Mouse (Mus musculus) olfactory bulb, adult 2 months (tissue): ENCODE results near the gene Bri3bp. TPM values are rescaled to one million over a fixed set of nuclear protein-coding genes. Genes with fewer than 3 reads are reported as not detected.
A peak's percentile ranks its signal among the peaks of the same experiment; 100 is the strongest.

Experiments
- H3K27ac ChIP-seq: fragments of 200-500 bp; 2 replicates; pipeline ENCODE4 v1.5.1; 2012; ENCODE audit warnings: low read depth, low read length; ENCODE audit not compliant: insufficient read depth
- H3K4me1 ChIP-seq: fragments of 200-500 bp; 2 replicates; pipeline ENCODE4 v1.6.1; 2012; ENCODE audit warnings: low read length; ENCODE audit not compliant: control insufficient read depth, insufficient read depth
- H3K4me3 ChIP-seq: fragments of 200-500 bp; 2 replicates; pipeline ENCODE4 v1.5.1; 2012; ENCODE audit warnings: mild to moderate bottlenecking, low read depth, low read length, moderate library complexity; ENCODE audit not compliant: insufficient read depth
- CTCF ChIP-seq: fragments of 200-500 bp; IDR thresholded peaks from 2 replicates; pipeline ENCODE4 v1.5.1; 2012; ENCODE audit warnings: low read depth, mild to moderate bottlenecking, low read length, moderate library complexity; ENCODE audit not compliant: insufficient read depth
- POLR2A ChIP-seq: fragments of 200-500 bp; IDR thresholded peaks from 2 replicates; pipeline ENCODE4 v1.6.1; 2012; ENCODE audit warnings: mild to moderate bottlenecking, low read depth, low read length, moderate library complexity; ENCODE audit not compliant: insufficient read depth
- WGBS: fragments of 180-500 bp; shearing (Covaris S2); methylation state at CpG from one replicate; pipeline ENCODE4 v1.1.7; 2018; 5-methylcytosine and 5-hydroxymethylcytosine counted together
- polyA plus RNA-seq: library from polyadenylated mRNA; stranded (reverse); fragments of >200 nt; gene quantifications from 2 replicates; pipeline ENCODE4 v1.2.4, GENCODE M21; 2012; ENCODE audit warnings: low replicate concordance; ENCODE audit not compliant: missing spikeins, insufficient read depth, insufficient read length

The Bri3bp gene
- polyA plus RNA-seq, 1 experiment, result 46.8 TPM

GRCm38 (mm10) chr5:125402991-125403390 is 38.4 kb upstream of the Bri3bp start:
- Histone ChIP-seq H3K27ac (no peak overlapping the region), H3K4me3 (no peak overlapping the region), H3K4me1 (peaks cover 19% of the 10 kb centered on the region)
- 87% methylated on average over 6 of the region's 6 CpGs for WGBS
- no peak for TF ChIP-seq POLR2A
- no peak for TF ChIP-seq CTCF

GRCm38 (mm10) chr5:125403481-125404465 is 37.6 kb upstream of the Bri3bp start:
- TF ChIP-seq CTCF, result no peak
- TF ChIP-seq POLR2A, result no peak
- WGBS, result 26% methylated on average over 31 of the region's 31 CpGs

DNA sequence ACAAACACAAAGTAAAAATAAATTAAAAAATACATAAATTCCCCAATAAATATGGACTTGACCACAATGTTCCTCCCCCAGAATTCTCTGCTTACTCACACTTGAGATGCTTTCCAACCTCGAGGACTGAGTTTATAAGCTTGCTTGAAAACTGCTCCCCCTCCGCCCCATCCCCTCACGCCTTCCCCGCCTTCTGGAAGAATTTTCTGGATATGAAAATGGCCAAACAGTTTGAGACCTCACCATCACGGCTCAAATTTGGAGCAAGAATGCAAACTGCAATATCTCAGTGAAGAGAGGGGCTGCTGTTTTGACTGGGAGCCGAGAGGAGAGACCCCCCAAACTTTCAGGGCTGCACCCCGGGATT is 36.8 kb upstream of the Bri3bp start:
- peak overlapping the region; percentile 64 for H3K4me3 ChIP-seq
- peak overlapping the region; percentile 99 for H3K27ac ChIP-seq
- peaks cover 20% of the 10 kb centered on the region for H3K4me1 ChIP-seq
- 0% methylated on average over 7 of the region's 7 CpGs for WGBS
- TF ChIP-seq CTCF, result no peak
- no peak for TF ChIP-seq POLR2A

More at GRCm38 (mm10) chr5:125403481-125404465, 37.6 kb upstream of the Bri3bp start:
- peaks cover 20% of the 10 kb centered on the region for H3K4me1 ChIP-seq
- H3K27ac ChIP-seq, result no peak overlapping the region
- H3K4me3 ChIP-seq, result 0 out of 2 replicates have a peak overlapping the region, but pooled peaks have one; percentile 2

DNA sequence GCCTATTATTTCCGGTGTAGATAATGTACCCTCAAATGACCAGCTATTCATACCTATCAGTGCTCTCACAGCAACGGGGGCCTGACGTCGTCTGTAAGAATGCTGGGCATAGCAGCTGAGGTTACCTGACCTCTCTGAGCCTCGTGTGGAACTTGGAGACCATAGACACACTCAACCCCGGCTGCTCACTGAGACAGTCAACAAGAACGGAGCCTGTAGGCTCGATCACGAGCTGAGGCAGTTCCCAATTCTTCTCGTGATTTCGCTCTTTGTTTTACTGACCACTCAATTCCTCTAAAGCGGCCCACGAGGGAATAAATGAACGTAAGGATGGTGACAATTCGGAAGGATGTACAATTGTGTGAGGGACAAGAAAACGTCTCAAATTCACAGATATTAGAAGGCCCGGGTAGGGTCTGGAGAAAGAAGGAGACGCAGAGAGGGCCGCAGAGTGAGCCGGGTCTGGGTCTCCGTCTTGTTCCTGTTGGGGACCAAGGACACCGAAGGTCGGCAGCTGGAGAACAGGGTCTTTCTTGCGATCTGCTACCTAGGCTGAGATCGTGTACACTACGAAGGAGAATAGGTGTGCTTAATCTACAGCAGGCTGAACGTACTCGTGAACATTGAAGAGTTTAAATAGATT is 36.3 kb upstream of the Bri3bp start:
- TF ChIP-seq POLR2A (no peak), CTCF (no peak)
- peaks cover 20% of the 10 kb centered on the region for H3K4me1 ChIP-seq
- WGBS, result under 1% methylated on average over 28 of the region's 28 CpGs
- peak overlapping the region; percentile 64 for H3K4me3 ChIP-seq
- H3K27ac ChIP-seq, result peak overlapping the region; percentile 99

DNA sequence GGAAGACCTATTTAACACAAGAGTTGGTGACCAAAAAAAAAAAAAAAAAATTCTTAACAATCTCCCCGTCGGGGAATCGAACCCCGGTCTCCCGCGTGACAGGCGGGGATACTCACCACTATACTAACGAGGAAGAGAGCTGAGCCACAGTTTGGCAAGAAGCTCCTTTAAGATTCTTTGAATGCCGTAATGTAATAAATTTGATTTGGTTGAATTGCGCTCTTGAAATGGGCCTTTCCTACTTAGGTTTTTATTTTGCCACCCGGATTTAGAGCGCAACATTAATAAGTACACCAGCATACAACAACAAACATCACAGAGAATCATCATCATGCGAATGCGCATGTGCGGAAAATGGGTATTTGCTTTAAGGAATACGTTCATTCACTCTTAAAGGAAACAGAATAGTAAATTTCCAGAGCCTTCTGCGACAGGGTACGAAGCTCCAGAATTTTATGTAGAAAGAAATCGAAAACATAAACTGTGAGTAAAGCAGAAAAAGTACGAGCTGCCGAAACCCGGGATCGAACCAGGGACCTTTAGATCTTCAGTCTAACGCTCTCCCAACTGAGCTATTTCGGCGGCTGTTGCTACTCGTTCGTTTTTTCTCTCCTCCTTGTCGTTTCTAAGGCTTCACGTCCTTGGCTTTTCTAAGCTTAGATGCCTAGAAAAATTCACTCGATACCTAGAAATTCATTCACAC is 35.7 kb upstream of the Bri3bp start:
- under 1% methylated on average over 31 of the region's 31 CpGs for WGBS
- peak overlapping the region; percentile 64 for H3K4me3 ChIP-seq
- peak overlapping the region; percentile 99 for H3K27ac ChIP-seq
- peaks cover 20% of the 10 kb centered on the region for H3K4me1 ChIP-seq
- TF ChIP-seq CTCF (no peak), POLR2A (no peak)

DNA sequence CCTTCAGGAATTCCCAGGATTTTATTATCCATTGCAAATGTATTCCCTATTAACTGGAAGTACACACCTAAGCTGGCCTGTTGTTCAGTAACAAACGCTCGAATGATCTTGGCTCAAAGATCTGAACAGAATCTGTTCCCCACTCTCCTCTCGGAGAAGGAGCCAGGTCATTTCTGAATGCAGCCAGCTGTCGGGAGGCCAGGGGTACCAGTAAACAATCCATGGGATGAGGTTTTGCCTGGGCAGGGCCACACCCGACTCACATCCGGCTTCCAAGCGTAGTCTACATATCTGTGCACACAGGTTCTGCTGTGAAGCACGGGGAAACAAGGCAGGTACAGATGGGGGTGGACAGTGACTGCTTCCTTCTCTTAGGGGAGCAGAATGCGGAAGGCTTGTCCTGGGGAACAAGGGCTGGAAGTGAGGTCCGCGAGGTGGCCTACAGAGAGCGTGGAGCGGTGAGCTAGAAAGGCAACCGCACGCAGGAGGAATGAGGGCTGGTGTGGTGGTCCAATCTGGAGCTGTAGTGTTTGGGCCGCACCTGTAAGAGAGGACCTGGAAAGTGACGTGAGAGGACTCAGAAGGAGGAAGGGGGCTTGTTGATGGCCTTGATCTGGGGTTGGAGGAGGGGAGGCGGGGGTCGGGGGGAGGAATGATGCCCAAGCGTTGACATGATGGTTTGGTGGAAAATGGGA is 34.9 kb upstream of the Bri3bp start:
- Histone ChIP-seq H3K4me3 (peak overlapping the region; percentile 60), H3K27ac (peak overlapping the region; percentile 92), H3K4me1 (peaks cover 20% of the 10 kb centered on the region)
- WGBS, result 5% methylated on average over 20 of the region's 20 CpGs
- TF ChIP-seq POLR2A, result no peak
- no peak for TF ChIP-seq CTCF

GRCm38 (mm10) chr5:125407020-125407830 is 34.1 kb upstream of the Bri3bp start:
- peak overlapping the region; percentile 60 for H3K4me3 ChIP-seq
- WGBS, result 57% methylated on average over 13 of the region's 13 CpGs
- TF ChIP-seq CTCF, result no peak
- no peak for TF ChIP-seq POLR2A
- H3K4me1 ChIP-seq, result peaks cover 20% of the 10 kb centered on the region
- H3K27ac ChIP-seq, result no peak overlapping the region

DNA sequence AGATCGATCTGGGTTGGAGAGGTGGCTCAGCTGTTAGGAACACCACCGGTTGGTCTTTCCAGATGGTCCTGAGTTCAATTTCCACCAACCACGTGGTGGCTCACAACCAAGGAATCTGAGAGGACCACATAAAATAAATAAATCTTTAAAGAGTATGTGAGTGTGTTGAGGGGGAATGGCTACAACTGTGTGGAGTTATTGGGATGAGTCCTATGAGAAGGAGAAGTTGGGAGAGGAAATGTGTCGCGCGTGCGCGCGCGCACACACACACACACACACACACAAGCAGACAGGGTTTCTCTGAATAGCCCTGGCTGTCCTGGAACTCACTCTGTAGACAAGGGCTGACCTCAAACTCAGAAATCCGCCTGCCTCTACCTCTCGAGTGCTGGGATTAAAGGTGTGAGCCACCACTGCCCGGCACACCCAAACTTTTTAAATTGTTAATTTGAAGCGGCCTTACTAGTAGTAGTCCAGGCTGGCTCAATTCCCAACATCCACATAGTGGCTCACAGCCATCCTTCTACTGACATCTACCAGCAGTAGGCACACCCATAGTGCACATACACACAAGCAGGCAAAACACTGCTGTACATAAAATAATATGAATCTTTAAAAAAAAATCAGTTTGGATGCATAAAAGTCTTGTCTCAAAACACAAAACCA is 33.3 kb upstream of the Bri3bp start:
- WGBS, result 83% methylated on average over 14 of the region's 14 CpGs
- H3K4me1 ChIP-seq, result peaks cover 20% of the 10 kb centered on the region
- TF ChIP-seq POLR2A (no peak), CTCF (no peak)
- no peak overlapping the region for H3K27ac ChIP-seq
- H3K4me3 ChIP-seq, result no peak overlapping the region
